Mouse (Mus musculus) megakaryocyte, embryonic 14.5 days (primary cell): ENCODE measurements around the gene Lima1. TPM values are rescaled to one million over a fixed set of nuclear protein-coding genes. Genes with fewer than 3 reads are reported as not detected.
A peak's percentile ranks its signal among the peaks of the same experiment; 100 is the strongest.
"Not testable (repeated sequence)": the region's sequence is repeated elsewhere in the genome, so short reads cannot be mapped to it uniquely, and the experiment has no call there.

Experiments used
- H3K27me3 ChIP-seq: replicated peaks from 2 replicates; pipeline ENCODE3; 2012; ENCODE audit warnings: inconsistent platforms
- H3K36me3 ChIP-seq: replicated peaks from 2 replicates; pipeline ENCODE3; 2012; ENCODE audit warnings: low read length, inconsistent platforms, mixed read lengths
- H3K4me1 ChIP-seq: 2 replicates; pipeline ENCODE4 v1.6.1; 2012; ENCODE audit warnings: inconsistent platforms
- H3K4me3 ChIP-seq: replicated peaks from 2 replicates; pipeline ENCODE3; 2012; ENCODE audit warnings: moderate library complexity, mild to moderate bottlenecking, inconsistent platforms
- H3K9me3 ChIP-seq: 2 replicates; pipeline ENCODE4 v1.6.1; 2012; ENCODE audit warnings: inconsistent platforms
- FLI1 ChIP-seq: IDR thresholded peaks from 2 replicates; pipeline ENCODE4 v1.6.1; 2012; ENCODE audit warnings: low read length, inconsistent platforms, mixed read lengths
- GATA1 ChIP-seq: IDR thresholded peaks from 3 replicates; pipeline ENCODE4 v1.6.1; 2012; ENCODE audit warnings: mixed read lengths, low read length, inconsistent platforms, borderline replicate concordance
- polyA plus RNA-seq: library from polyadenylated mRNA; stranded (reverse); fragments of >175 nt; gene quantifications from 2 replicates; pipeline ENCODE4 v1.2.3, GENCODE M21; 2012; ENCODE audit warnings: low replicate concordance; ENCODE audit not compliant: insufficient read depth

Lima1 gene
- polyA plus RNA-seq, 1 experiment, result 0.75 TPM

DNA sequence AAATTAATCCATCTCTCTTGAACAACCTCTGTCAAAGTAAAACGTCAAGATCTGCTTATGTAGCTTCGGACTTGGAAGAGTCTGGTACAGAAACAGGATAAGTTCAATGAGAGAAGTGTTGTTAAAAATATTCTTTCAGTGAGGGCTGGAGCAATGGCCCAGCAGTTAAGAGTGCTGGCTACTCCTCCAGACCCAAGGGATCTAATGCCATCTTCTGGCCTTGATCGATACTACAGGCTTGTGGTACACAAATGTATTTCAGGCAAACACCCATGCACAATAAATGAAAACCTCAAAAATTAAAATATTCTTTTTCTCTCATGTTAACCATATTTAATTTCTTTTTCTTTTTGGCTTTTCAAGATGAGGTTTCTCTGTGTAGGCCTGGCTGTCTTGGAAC lies 79.2 kb downstream of the Lima1 start:
- no peak overlapping the region for H3K4me3 ChIP-seq
- peaks cover 9% of the 10 kb centered on the region; the same call in 1 of the 2 replicates for H3K4me1 ChIP-seq
- H3K36me3 ChIP-seq, result peaks cover 4% of the 10 kb centered on the region
- TF ChIP-seq FLI1 (no peak), GATA1 (no peak)
- peaks cover 3% of the 10 kb centered on the region for H3K27me3 ChIP-seq
- peaks cover 7% of the 10 kb centered on the region; the same call in 1 of the 2 replicates for H3K9me3 ChIP-seq

DNA sequence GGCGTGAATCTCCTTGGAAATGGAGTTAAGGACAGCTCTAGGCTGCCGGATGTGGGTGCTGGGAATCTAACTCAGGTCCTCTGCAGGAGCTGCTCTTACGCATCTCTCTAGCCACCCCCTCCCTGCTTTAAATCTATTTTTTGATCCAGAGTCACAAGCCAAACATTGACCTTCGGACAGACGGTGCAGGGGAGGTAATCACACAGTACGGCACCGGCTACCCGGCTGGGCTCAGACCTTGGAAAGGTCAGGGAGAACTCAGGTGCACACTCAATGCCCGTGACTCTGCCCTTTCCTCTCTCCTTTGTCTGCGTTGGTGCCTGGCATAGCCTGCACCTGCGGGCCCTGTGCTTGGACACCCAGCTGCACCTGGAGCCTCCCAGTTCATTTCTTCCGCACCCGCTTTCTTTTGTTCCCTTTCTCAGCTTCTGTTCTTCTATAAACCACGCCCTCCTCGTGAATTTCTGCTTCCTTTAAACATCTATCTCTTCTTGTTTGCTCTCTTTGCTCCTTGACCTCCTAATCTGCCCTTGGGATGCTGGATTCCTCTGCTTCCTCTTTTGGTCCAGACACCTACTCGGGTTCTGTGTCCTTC lies 82.9 kb downstream of the Lima1 start:
- no peak overlapping the region for H3K4me3 ChIP-seq
- peaks cover 7% of the 10 kb centered on the region; the same call in 1 of the 2 replicates for H3K9me3 ChIP-seq
- H3K36me3 ChIP-seq, result peaks cover 4% of the 10 kb centered on the region

DNA sequence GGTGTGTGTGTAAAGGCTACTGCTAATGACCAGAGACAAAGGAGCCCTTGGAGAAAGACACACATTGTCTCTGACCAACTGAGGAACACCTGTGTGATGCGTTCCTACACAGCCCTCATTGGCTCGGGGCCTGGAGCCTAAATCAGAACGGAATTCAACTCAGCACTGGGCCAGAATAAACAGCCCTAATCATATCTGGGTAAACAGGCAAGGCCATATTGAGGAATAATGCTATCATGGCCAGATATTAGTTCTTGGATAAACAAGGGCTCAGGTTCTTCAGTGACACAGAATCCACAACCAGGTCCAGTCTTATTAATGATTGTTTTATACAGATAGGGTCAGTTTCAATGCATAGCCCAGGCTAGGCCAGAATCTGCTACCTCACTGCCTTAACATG lies 84.3 kb downstream of the Lima1 start:
- Histone ChIP-seq H3K9me3 (peaks cover 7% of the 10 kb centered on the region; the same call in 1 of the 2 replicates), H3K27me3 (peaks cover 8% of the 10 kb centered on the region), H3K4me3 (no peak overlapping the region), H3K36me3 (peaks cover 4% of the 10 kb centered on the region), H3K4me1 (peaks cover 15% of the 10 kb centered on the region)
- TF ChIP-seq GATA1 (no peak), FLI1 (no peak)

More for the DNA sequence above, 82.9 kb downstream of the Lima1 start:
- no peak for TF ChIP-seq GATA1
- TF ChIP-seq FLI1, result no peak
- Histone ChIP-seq H3K4me1 (peaks cover 12% of the 10 kb centered on the region), H3K27me3 (peaks cover 4% of the 10 kb centered on the region)

DNA sequence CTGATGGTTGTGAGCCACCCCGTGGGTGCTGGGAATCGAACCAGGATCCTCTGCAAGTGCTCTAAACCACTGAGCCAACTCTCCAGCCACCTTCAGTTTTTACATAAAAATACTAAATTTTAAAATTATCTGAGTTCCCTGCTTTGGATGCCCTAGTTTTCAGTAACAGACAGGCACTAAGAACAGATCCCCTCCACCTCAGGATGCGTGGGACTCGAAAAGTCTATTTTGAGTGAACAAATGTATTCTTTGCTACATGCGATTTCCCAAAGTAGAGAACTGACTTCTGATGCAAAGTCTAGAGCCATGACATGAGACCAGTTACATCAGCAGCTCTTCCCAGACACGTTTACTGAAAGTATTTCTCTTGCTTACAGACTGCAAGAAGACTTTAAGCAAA lies 84.8 kb downstream of the Lima1 start:
- TF ChIP-seq GATA1 (no peak), FLI1 (no peak)
- H3K4me1 ChIP-seq, result peaks cover 15% of the 10 kb centered on the region
- no peak overlapping the region for H3K4me3 ChIP-seq
- peaks cover 8% of the 10 kb centered on the region for H3K27me3 ChIP-seq
- H3K36me3 ChIP-seq, result peaks cover 4% of the 10 kb centered on the region
- H3K9me3 ChIP-seq, result peaks cover 7% of the 10 kb centered on the region; the same call in 1 of the 2 replicates

DNA sequence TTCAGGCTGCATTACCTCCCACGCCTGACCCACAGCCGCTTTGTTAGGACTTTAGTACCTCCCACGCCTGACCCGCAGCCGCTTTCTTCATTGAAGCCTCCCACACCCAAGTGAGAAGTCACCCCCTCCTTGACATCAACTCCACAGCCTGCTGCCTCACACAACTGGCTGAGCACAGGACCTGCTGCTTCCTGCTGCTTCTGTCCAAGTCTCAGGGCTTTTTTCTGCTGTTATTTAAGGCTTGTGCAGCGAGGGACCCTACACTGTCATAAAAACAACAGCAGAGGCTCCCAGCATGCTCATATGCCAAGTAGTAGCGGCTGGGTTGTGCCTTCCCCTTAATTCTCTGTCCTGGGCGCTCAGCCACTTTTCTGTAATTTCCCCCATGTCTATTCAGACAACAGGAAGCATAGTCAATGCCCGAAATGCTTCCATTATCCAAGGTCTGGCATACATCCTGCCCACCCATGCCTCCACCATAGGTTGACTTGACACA lies 87.6 kb downstream of the Lima1 start:
- TF ChIP-seq FLI1, result no peak
- no peak for TF ChIP-seq GATA1
- peaks cover 4% of the 10 kb centered on the region for H3K36me3 ChIP-seq

DNA sequence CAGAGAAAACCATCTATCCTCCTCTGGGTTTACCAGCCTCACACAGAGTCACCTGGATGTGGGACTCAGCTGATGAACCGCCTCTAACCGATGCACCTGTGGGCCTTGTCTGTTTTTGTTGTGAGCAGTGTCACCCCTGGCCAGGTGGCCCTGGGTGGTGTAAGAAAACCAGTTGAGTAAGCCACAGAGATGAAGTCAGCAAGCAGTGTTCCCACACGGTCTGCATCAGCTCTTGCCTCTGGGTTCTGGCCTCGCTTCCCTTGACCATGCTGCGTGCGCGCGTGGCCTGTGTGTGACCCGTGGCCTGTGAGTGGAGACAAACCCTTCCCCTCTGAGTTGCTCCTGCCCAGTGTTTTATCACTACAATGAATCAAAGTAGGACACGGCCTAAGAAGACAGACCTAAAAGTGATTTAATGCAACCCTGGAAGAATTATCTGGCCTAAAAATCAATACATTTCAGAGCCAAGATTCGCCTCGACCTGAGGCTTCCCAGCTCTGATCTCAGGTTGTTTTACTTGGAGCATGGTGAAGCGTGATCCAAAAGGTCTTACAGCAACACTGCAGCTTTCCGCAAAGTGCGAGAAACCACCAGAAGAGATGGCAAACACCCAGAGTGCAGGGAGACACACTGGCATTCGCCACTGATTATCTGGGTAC lies 96.5 kb downstream of the Lima1 start:
- TF ChIP-seq GATA1 (no peak), FLI1 (no peak)
- peaks cover 5% of the 10 kb centered on the region for H3K36me3 ChIP-seq
- H3K9me3 ChIP-seq, result no peaks in the 10 kb centered on the region
- H3K27me3 ChIP-seq, result peaks cover 3% of the 10 kb centered on the region
- H3K4me3 ChIP-seq, result no peak overlapping the region
- H3K4me1 ChIP-seq, result no peaks in the 10 kb centered on the region

More for the DNA sequence above, 87.6 kb downstream of the Lima1 start:
- H3K27me3 ChIP-seq, result peaks cover 10% of the 10 kb centered on the region
- peaks cover 15% of the 10 kb centered on the region for H3K4me1 ChIP-seq
- peaks cover 7% of the 10 kb centered on the region; the same call in 1 of the 2 replicates for H3K9me3 ChIP-seq
- no peak overlapping the region for H3K4me3 ChIP-seq

DNA sequence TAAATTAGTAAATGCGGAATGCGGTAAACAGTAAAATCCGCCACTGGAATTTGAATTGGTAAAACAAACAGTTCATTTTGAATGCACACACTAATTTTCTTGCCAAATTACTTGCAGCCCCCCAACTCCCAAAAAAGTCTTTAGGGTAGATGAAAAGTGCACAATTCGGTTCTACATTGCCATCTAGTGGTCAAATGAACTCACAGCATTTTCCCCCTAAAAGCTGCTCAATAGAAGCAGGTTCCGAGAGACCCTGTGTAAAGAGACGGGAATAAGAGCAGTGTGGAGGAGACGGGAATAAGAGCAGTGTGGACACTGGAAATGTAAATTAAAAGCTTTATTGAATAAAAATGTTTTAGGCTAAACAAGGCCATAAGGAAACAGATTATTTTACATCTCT lies 97.1 kb downstream of the Lima1 start:
- peaks cover 5% of the 10 kb centered on the region for H3K36me3 ChIP-seq
- TF ChIP-seq GATA1, result no peak
- TF ChIP-seq FLI1, result no peak
- no peak overlapping the region for H3K4me3 ChIP-seq
- H3K4me1 ChIP-seq, result peaks cover under 1% of the 10 kb centered on the region; the same call in 1 of the 2 replicates
- H3K9me3 ChIP-seq, result no peaks in the 10 kb centered on the region
- peaks cover 2% of the 10 kb centered on the region for H3K27me3 ChIP-seq

DNA sequence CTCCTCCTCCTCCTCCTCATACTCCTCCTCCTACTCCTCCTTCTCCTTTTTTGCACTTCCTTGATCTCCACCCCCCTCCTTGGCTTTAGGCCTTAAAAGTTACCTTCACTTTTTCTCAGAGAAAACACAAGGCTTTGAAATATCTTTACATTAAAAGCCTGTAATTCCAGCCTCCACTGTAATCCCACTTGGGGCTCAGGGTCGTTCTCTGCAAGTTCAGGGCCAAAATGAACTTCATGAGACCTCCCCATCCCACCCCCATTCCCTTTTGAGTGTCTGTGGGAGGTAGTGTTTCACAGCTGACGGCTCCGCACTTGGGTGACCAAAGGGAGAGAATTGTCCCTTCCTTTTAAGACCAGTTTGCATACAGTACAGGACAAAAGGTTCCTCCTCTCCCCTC lies 102.3 kb downstream of the Lima1 start:
- Histone ChIP-seq H3K4me1 (peaks cover 31% of the 10 kb centered on the region), H3K9me3 (no peaks in the 10 kb centered on the region), H3K36me3 (no peaks in the 10 kb centered on the region), H3K27me3 (no peaks in the 10 kb centered on the region), H3K4me3 (peak overlapping the region; percentile 97)
- TF ChIP-seq GATA1, result no peak
- TF ChIP-seq FLI1, result no peak

DNA sequence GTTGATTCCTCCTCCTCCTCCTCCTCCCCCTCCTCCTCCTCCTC lies 102.6 kb downstream of the Lima1 start, which contains the start of gene Cers5:
Gene Cers5 (minus strand): TSS at position 5 of the 44 bp plus-strand sequence.
- H3K4me3 ChIP-seq, result peak within 1 kb of the TSS; percentile 97
- H3K9me3 ChIP-seq, H3K27me3 ChIP-seq, H3K36me3 ChIP-seq: not testable (repeated sequence)
- peaks cover 33% of the 10 kb centered on the region for H3K4me1 ChIP-seq

DNA sequence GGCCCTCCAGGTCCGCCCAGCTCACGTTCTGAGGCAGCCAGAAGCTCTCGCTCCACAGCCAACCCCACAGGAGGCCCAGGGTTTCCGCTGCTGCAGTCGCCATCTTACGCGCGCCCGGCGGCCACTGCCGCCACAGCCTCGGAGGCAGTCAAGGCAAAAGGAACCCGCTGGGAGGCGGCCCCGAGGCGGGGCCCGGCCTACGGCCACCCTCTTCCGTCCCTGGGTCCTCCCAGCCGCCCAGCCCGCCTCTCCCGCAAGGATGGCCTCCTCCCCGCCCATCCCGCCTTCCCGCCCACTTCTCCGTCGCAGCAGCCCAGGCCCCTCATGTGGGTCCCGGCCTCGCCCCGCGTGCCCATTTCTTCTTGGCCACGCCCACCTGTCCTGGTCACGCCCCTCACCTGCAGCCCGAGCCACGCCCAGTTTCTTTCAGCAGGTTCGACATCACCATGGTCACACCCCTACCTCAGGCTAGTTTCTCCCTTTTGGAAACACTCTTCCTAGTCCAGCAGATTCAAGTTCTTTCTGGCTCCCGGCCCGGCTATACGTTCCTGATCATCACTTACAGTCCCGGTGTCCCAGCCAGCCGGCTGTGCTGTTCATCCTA lies 102.9 kb downstream of the Lima1 start:
- H3K27me3 ChIP-seq, result no peaks in the 10 kb centered on the region

More for the DNA sequence above, 102.9 kb downstream of the Lima1 start:
- Histone ChIP-seq H3K36me3 (no peaks in the 10 kb centered on the region), H3K4me3 (peak overlapping the region; percentile 97), H3K9me3 (no peaks in the 10 kb centered on the region), H3K4me1 (peaks cover 36% of the 10 kb centered on the region)
- TF ChIP-seq GATA1 (no peak), FLI1 (no peak)
